Mouse (Mus musculus) forebrain, embryonic 13.5 days (tissue): Measurements from ENCODE around the gene Ajuba. TPM values are rescaled to one million over a fixed set of nuclear protein-coding genes. Genes with fewer than 3 reads are reported as not detected.
"Not testable (repeated sequence)": the region's sequence is repeated elsewhere in the genome, so short reads cannot be mapped to it uniquely, and the experiment has no call there.

Experiments used
- ATAC-seq: fragments of 200-750 bp; cut with Nextera tagmentation; 2 replicates; pipeline ENCODE4 v1.8.0; 2017
- H3K27ac ChIP-seq: fragments of 300-500 bp; sonication (generic); 2 replicates; pipeline ENCODE4 v1.5.1; 2015; ENCODE audit warnings: inconsistent platforms, mild to moderate bottlenecking, moderate library complexity
- H3K27me3 ChIP-seq: fragments of 300-500 bp; sonication (generic); 2 replicates; pipeline ENCODE4 v1.6.1; 2015; ENCODE audit warnings: mild to moderate bottlenecking, inconsistent platforms
- H3K36me3 ChIP-seq: fragments of 300-500 bp; sonication (generic); 2 replicates; pipeline ENCODE4 v1.6.1; 2015; ENCODE audit warnings: mild to moderate bottlenecking, inconsistent platforms; ENCODE audit not compliant: poor library complexity, severe bottlenecking
- H3K4me1 ChIP-seq: fragments of 300-500 bp; sonication (generic); 2 replicates; pipeline ENCODE4 v1.6.1; 2015; ENCODE audit warnings: inconsistent platforms
- H3K4me2 ChIP-seq: fragments of 300-500 bp; sonication (generic); 2 replicates; pipeline ENCODE4 v1.6.1; 2015; ENCODE audit warnings: inconsistent platforms, mild to moderate bottlenecking, moderate library complexity
- H3K4me3 ChIP-seq: fragments of 300-500 bp; sonication (generic); 2 replicates; pipeline ENCODE4 v1.5.1; 2015; ENCODE audit warnings: mild to moderate bottlenecking, inconsistent platforms
- H3K9ac ChIP-seq: fragments of 300-500 bp; sonication (generic); 2 replicates; pipeline ENCODE4 v1.6.1; 2015; ENCODE audit warnings: mild to moderate bottlenecking, inconsistent platforms
- H3K9me3 ChIP-seq: fragments of 300-500 bp; sonication (generic); replicated peaks from 2 replicates; pipeline ENCODE4 v1.6.1; 2016; ENCODE audit warnings: inconsistent platforms
- WGBS: fragments of 180-500 bp; shearing (Covaris S2); methylation state at CpG from one replicate; pipeline ENCODE4 v1.1.7; 2015; 5-methylcytosine and 5-hydroxymethylcytosine counted together
- polyA plus RNA-seq: library from polyadenylated mRNA; unstranded; fragments of >200 nt; fragmentation: Nextera tagmentation; extraction: Ambion mirVana; gene quantifications from 2 replicates; pipeline ENCODE4 v1.2.1, GENCODE M21; 2015

Ajuba gene
- polyA plus RNA-seq: 18.8 and 20.3 TPM in 2 replicates

- Histone ChIP-seq H3K4me3 (peak within 1 kb of the TSS; percentile 67), H3K27ac (peak within 1 kb of the TSS; percentile 78), H3K36me3 (no peaks in the 10 kb centered on the region), H3K4me1 (peaks cover 59% of the 10 kb centered on the region), H3K9ac (peak within 1 kb of the TSS; percentile 91), H3K27me3 (peaks cover 10% of the 10 kb centered on the region), H3K9me3 (no peaks in the 10 kb centered on the region), H3K4me2 (peak within 1 kb of the TSS; percentile 79)
- ATAC-seq: peak; percentile 66
- under 1% methylated on average over 66 of the region's 66 CpGs for WGBS
These were observed at the start of gene Ajuba for GRCm38 (mm10) chr14:54577089-54577982. Ajuba (minus strand) TSS chr14:54577558.

- no peak overlapping the region; the same call in 1 of the 2 replicates for H3K9ac ChIP-seq
- peaks cover 4% of the 10 kb centered on the region; the same call in 1 of the 2 replicates for H3K36me3 ChIP-seq
- H3K9me3 ChIP-seq: no peaks in the 10 kb centered on the region
- no peak overlapping the region for H3K27ac ChIP-seq
- H3K27me3 ChIP-seq: no peaks in the 10 kb centered on the region
- ATAC-seq: no peak
- WGBS: 76% methylated on average over 10 of the region's 10 CpGs
- no peak overlapping the region for H3K4me2 ChIP-seq
- no peaks in the 10 kb centered on the region for H3K4me1 ChIP-seq
- no peak overlapping the region for H3K4me3 ChIP-seq
These were observed 47.6 kb upstream of the Ajuba start for GRCm38 (mm10) chr14:54624976-54625375.

GRCm38 (mm10) chr14:54623334-54623733 is 46.0 kb upstream of the Ajuba start:
- H3K27ac ChIP-seq: no peak overlapping the region
- H3K4me1 ChIP-seq: no peaks in the 10 kb centered on the region
- H3K27me3 ChIP-seq: no peaks in the 10 kb centered on the region
- no peak overlapping the region for H3K4me3 ChIP-seq
- H3K4me2 ChIP-seq: no peak overlapping the region
- H3K9ac ChIP-seq: no peak overlapping the region
- 89% methylated on average over 6 of the region's 6 CpGs for WGBS
- ATAC-seq: no peak
- H3K9me3 ChIP-seq: no peaks in the 10 kb centered on the region
- no peaks in the 10 kb centered on the region for H3K36me3 ChIP-seq

- H3K36me3 ChIP-seq: peaks cover 3% of the 10 kb centered on the region
- no peak within 1 kb of the TSS for H3K9ac ChIP-seq
- H3K27me3 ChIP-seq: no peaks in the 10 kb centered on the region
- no peak within 1 kb of the TSS for H3K4me2 ChIP-seq
- H3K4me1 ChIP-seq: peaks cover 13% of the 10 kb centered on the region
- no peak within 1 kb of the TSS for H3K4me3 ChIP-seq
- no peaks in the 10 kb centered on the region for H3K9me3 ChIP-seq
- ATAC-seq: no peak
- 90% methylated on average over 1 of the region's 1 CpGs for WGBS
- no peak within 1 kb of the TSS for H3K27ac ChIP-seq
These were observed 43.8 kb upstream of the Ajuba start, which contains the start of gene Psmb11 for GRCm38 (mm10) chr14:54621133-54621532. Psmb11 (plus strand) TSS chr14:54621433.

- Histone ChIP-seq H3K9ac (peak within 1 kb of the TSS; percentile 88), H3K9me3 (no peaks in the 10 kb centered on the region), H3K27ac (peak within 1 kb of the TSS; percentile 63), H3K4me2 (peak within 1 kb of the TSS; percentile 78), H3K36me3 (peaks cover 32% of the 10 kb centered on the region), H3K27me3 (no peaks in the 10 kb centered on the region), H3K4me3 (peak within 1 kb of the TSS; percentile 84), H3K4me1 (peaks cover 19% of the 10 kb centered on the region)
- under 1% methylated on average over 25 of the region's 25 CpGs for WGBS
- ATAC-seq: peak; percentile 92
These were observed 40.6 kb upstream of the Ajuba start, which contains the start of gene Psmb5 for GRCm38 (mm10) chr14:54617897-54618365. Psmb5 (minus strand) TSS chr14:54618022.

GRCm38 (mm10) chr14:54617152-54617896 is 40.0 kb upstream of the Ajuba start:
- ATAC-seq: peak; percentile 57
- Histone ChIP-seq H3K27ac (peak overlapping the region; percentile 63), H3K9ac (peak overlapping the region; percentile 88), H3K36me3 (peaks cover 37% of the 10 kb centered on the region), H3K4me3 (peak overlapping the region; percentile 84), H3K4me2 (peak overlapping the region; percentile 78), H3K4me1 (peaks cover 19% of the 10 kb centered on the region), H3K27me3 (no peaks in the 10 kb centered on the region), H3K9me3 (no peaks in the 10 kb centered on the region)
- WGBS: 2% methylated on average over 38 of the region's 38 CpGs

- H3K4me3 ChIP-seq: peak overlapping the region; percentile 84
- H3K27me3 ChIP-seq: no peaks in the 10 kb centered on the region
- H3K36me3 ChIP-seq: peaks cover 45% of the 10 kb centered on the region
- no peaks in the 10 kb centered on the region for H3K9me3 ChIP-seq
- WGBS: 90% methylated on average over 16 of the region's 16 CpGs
- H3K4me2 ChIP-seq: peak overlapping the region; percentile 78
- H3K4me1 ChIP-seq: peaks cover 19% of the 10 kb centered on the region
- no peak overlapping the region for H3K9ac ChIP-seq
- ATAC-seq: no peak
- H3K27ac ChIP-seq: no peak overlapping the region
These were observed 39.0 kb upstream of the Ajuba start for GRCm38 (mm10) chr14:54616226-54616825.

GRCm38 (mm10) chr14:54614130-54614529 is 36.8 kb upstream of the Ajuba start:
- H3K4me1 ChIP-seq: peaks cover 19% of the 10 kb centered on the region
- not testable (repeated sequence) for ATAC-seq, H3K4me3 ChIP-seq, H3K27me3 ChIP-seq, H3K27ac ChIP-seq, H3K9ac ChIP-seq, H3K9me3 ChIP-seq, H3K4me2 ChIP-seq
- H3K36me3 ChIP-seq: peaks cover 54% of the 10 kb centered on the region
- 93% methylated on average over 16 of the region's 16 CpGs for WGBS

GRCm38 (mm10) chr14:54610648-54611047 is 33.3 kb upstream of the Ajuba start:
- Histone ChIP-seq H3K27ac (peak overlapping the region; percentile 22; the same call in 1 of the 2 replicates), H3K4me3 (no peak overlapping the region), H3K36me3 (peaks cover 45% of the 10 kb centered on the region), H3K9me3 (no peaks in the 10 kb centered on the region), H3K9ac (no peak overlapping the region), H3K27me3 (no peaks in the 10 kb centered on the region), H3K4me2 (no peak overlapping the region), H3K4me1 (peaks cover 7% of the 10 kb centered on the region; the same call in 1 of the 2 replicates)
- ATAC-seq: no peak
- 81% methylated on average over 6 of the region's 6 CpGs for whole genome bisulfite sequencing

GRCm38 (mm10) chr14:54609962-54610361 is 32.6 kb upstream of the Ajuba start:
- 69% methylated on average over 4 of the region's 4 CpGs for whole genome bisulfite sequencing

GRCm38 (mm10) chr14:54609245-54609644 is 31.9 kb upstream of the Ajuba start:
- Histone ChIP-seq H3K27me3 (no peaks in the 10 kb centered on the region), H3K9me3 (no peaks in the 10 kb centered on the region), H3K4me3 (no peak overlapping the region), H3K4me2 (no peak overlapping the region), H3K4me1 (peaks cover 10% of the 10 kb centered on the region; the same call in 1 of the 2 replicates), H3K9ac (no peak overlapping the region), H3K36me3 (peaks cover 31% of the 10 kb centered on the region), H3K27ac (no peak overlapping the region)
- no peak for ATAC-seq
- 79% methylated on average over 4 of the region's 4 CpGs for WGBS

More at GRCm38 (mm10) chr14:54609962-54610361, 32.6 kb upstream of the Ajuba start:
- Histone ChIP-seq H3K4me1 (0 out of 2 replicates have a peak, but pooled peaks cover 4% of the 10 kb centered on the region), H3K27ac (no peak overlapping the region), H3K4me2 (no peak overlapping the region), H3K36me3 (peaks cover 39% of the 10 kb centered on the region), H3K9ac (no peak overlapping the region), H3K27me3 (no peaks in the 10 kb centered on the region), H3K4me3 (no peak overlapping the region), H3K9me3 (no peaks in the 10 kb centered on the region)
- ATAC-seq: no peak
